Mouse (Mus musculus) 416B (cell line): ENCODE data around the gene Sh3rf3.

ENCODE experiments used
- DNase-seq: peaks from one replicate; pipeline ENCODE4 v3.0.0; 2011; ENCODE audit warnings: low read depth

The Sh3rf3 gene

DNA sequence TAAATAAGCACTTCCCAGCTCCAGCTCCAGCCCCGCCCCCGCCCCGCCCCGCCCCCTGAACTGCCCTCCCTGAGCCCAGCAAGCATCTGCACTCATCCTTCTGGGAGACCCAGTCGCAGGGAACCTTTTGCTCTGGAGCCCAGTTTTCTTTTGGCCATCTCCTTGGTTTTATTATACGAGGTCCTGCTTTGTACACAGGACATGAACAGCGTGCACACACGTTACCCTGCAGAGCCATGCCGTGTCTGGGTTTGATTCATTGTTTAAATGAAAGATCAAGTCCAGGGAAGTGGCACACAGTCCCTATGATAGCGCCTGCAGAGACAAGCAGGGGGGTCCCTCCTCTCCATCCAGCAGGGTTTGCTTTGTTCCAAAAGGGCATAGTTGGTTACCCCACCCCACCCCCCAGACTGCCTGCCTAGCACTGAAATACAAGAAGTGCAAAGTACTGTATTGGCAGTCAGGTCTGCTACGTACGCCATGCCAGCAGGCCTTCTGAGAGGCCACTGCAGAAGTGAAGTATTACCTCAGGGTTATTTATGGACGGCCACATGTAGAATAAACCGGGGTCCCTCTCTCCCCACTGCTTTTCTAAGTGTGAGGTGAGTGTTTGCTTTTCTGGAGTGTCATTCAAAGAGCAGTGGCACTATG, 41.5 kb downstream of the Sh3rf3 start:
- DNase-seq, result no peak

DNA sequence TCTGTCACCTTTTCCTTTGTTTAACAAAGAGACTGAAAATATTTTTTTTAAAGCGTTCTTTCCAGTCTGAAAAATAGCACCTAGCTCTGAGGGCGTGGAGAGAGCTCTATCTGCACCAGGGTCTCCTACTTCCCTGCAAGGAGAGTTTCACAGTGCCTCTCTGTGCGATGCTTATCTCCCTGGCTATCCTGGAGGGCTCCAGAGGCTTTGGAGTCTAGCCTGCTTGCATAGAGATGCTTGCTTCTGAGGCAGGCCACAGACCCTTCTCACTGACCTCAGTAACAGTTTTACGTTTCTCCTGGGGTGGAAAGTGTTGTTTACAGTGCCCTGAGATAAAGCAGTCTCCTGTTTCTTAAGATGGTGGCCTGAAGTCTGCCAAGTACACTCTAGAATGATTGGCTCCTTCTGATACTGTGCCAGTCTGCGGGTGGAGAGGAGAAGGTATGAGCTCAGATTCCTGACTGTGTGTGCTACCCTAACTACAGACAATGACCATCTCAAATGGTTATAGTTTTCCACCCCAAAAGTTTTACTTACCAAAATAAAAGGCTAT, 42.1 kb downstream of the Sh3rf3 start:
- DNase-seq, result no peak

GRCm38 (mm10) chr10:58855814-58856213, 42.7 kb downstream of the Sh3rf3 start:
- no peak for DNase-seq

GRCm38 (mm10) chr10:58856742-58857141, 43.6 kb downstream of the Sh3rf3 start:
- DNase-seq, result no peak

DNA sequence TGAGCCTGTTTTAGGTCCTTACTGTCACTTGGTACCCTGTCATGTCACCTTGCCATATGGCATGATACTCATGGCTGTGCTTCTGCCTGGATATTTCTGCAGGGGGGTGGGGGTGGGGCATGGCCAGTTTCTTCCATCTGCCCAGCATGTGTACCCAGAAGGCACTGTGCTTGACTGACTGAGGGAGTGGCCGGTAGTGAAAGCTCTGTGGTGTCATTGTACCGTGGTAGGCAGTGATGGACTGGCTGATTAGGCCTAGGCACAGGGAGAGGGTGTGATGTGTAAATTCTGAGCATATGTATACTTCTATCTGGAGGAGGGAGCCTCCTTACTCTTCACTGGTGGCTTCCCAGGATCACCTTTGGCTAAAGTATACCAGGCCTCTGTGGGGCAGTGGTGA, 51.6 kb downstream of the Sh3rf3 start:
- no peak for DNase-seq

GRCm38 (mm10) chr10:58867536-58867935, 54.4 kb downstream of the Sh3rf3 start:
- no peak for DNase-seq

- no peak for DNase-seq
Observed at GRCm38 (mm10) chr10:58869836-58870235, 56.7 kb downstream of the Sh3rf3 start.

DNA sequence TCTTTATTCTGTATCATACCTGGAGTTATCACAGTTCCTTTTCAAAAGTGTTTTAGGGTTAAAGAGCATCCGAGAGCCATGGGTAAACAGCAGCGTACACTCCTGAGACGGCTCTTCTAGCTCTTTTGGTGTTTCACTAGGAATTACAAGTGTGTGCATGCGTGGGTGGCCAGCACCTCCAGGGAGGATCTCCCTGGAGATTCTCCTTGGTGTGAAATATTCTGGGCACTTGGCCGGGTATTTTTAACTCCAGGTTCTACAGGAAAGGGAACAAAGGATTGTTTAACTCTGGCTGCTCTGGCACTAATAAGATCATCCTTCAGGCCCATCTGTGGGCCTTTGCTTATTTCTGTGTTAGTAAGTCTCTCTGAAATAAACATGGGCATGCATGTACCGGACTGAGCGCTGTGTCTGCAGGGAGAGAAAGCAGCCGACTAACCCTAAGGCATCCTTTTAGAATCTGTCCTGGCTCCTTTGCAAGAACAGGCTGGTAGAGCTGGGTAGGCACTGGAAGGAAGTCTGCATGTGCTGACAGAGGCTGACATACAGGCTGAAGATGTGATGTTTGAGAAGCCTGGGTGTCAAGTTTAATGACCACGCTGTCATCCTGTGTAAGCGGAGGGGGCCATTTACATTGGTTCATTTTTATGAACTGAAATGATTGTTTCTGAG, 58.1 kb downstream of the Sh3rf3 start:
- no peak for DNase-seq

GRCm38 (mm10) chr10:58871821-58872577, 58.8 kb downstream of the Sh3rf3 start:
- DNase-seq, result no peak

DNA sequence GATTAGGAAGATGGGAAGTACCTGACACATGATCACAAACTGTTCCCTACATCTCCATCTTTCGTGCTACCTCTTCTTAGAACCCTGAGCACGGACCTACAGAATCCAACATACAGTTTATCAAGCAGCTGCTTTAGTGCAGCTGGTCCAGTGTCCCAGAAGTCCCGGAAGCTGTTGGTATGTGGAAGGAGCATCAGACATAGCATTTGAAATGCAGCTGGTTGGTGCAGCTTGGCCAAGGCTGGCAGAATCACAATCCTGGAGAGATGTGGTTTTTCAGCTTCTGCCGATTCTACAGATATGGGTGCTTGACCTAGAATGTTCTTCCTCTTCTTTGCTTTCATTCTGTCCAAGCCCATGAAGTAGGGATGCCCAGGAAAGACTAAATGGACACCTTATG, 64.7 kb downstream of the Sh3rf3 start:
- no peak for DNase-seq

GRCm38 (mm10) chr10:58878636-58879035, 65.5 kb downstream of the Sh3rf3 start:
- DNase-seq, result no peak

DNA sequence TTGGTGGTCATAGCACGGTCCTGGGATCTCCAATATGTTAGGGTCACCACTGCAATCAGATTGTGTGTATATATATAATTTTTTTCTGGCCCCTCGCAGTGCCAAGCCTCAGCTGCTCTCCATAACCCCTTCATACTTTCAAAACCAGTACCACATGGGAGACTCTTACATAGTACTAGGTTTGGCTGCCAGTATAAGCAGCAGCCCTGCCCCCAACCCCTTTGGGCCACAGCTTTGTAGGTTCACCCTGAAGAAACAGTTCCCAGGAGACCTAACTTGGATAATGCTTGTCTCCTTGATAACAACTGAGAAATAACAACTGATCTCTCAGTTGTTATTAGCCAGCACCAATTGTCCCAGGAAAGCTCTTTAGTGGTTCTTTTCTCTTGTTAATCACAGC, 69.6 kb downstream of the Sh3rf3 start:
- no peak for DNase-seq

DNA sequence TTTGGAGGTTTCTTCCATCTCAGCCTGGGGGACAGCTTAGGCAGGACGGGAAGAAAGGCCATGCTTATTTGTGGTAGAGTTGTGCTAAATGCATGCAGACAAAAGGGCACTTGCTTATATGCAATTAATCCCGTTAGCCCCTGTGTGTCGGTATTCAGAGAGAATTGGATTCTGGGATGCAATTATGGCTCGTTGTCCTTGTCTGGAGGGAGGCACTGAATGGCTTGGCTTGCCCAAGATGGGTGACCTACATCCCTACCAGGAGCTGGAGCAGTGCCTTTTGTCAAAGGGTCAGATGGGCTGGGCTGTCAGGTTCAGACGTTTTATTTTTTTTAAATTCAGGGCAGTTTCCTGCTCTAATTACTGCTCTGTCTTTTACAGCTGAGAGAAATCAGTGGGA, 72.2 kb downstream of the Sh3rf3 start:
- no peak for DNase-seq

DNA sequence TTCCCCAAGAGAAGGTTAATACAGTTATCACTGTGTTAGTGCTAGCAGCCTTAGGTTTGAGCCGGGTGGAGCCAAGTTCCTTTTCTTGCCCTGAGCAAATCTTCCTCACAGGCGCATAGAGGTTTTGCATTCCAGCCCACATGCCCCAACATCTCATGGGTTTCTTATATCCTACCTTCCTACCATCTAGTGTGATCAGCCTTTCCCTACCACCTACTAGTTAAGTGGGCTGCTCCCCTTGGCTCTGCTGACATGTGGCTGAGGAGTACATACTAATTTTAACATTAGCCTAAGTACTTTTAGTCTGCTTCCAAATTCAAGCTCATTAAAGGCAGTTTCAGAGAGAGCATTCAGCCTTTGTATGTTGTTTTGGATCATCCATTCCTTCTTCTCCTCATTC, 72.7 kb downstream of the Sh3rf3 start:
- DNase-seq, result no peak

- DNase-seq, result no peak
Observed at GRCm38 (mm10) chr10:58890671-58891439, 77.7 kb downstream of the Sh3rf3 start.

DNA sequence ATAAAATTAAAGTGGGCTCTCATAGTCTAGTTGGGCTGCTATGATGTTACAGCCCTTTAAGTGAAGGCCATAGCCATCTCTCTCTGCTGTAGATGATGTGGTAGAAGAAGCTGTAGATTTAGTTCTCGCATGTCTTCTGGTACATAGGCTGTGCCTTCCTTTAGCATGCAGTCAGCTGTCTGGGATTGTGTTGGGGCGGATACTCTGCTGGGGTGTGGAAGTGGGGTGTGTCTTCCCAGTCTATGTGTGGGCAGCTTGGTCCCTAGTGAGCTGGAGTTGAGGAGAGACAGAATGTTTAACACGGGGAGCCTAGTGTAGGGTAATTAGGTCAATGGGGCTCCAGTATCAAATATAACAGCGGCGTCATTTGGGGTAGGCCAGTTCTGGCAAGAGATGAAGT, 82.3 kb downstream of the Sh3rf3 start:
- no peak for DNase-seq

- DNase-seq, result no peak
Observed at GRCm38 (mm10) chr10:58897009-58897543, 83.9 kb downstream of the Sh3rf3 start.

- DNase-seq, result no peak
Observed at GRCm38 (mm10) chr10:58905253-58905652, 92.1 kb downstream of the Sh3rf3 start.

DNA sequence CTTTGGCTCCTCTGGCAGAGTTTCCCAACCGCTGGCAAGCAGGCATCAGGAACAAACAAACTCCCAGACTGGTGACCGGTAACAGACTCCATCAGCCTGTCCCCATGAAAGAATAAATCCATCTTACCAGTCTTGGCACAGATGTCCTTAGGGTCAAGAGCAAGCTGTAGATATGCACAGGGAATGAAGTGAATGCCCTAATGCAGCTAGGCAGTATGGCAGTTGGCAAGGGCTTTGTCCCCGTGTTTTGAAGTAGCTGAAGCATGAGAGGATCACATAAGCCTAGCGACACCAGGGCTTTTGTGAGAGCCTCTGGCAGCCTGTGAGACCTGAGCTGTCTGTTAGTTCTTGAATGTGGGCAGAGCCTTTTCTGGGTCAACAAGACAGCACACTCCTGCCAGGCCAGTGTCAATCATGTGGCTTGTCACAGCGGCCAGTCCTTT, 93.9 kb downstream of the Sh3rf3 start:
- no peak for DNase-seq

DNA sequence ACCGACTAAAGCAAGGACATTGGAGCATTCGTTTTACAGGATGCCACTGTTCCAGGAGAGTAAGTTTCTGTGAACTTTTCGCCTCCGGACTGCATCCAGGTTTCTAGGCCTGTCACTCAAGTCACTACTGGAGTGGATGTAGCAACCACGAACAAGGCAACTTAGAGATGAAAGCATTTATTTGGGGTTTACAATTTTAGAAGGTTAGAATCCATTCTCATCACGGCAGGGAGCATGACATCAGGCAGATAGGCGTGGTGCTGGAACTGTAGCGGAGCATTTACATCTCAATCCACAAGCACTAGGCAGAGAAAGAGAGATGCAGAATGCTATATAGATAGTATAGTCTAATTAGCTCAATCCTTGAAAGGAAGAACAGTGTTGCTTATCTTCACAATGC, 95.3 kb downstream of the Sh3rf3 start:
- no peak for DNase-seq

DNA sequence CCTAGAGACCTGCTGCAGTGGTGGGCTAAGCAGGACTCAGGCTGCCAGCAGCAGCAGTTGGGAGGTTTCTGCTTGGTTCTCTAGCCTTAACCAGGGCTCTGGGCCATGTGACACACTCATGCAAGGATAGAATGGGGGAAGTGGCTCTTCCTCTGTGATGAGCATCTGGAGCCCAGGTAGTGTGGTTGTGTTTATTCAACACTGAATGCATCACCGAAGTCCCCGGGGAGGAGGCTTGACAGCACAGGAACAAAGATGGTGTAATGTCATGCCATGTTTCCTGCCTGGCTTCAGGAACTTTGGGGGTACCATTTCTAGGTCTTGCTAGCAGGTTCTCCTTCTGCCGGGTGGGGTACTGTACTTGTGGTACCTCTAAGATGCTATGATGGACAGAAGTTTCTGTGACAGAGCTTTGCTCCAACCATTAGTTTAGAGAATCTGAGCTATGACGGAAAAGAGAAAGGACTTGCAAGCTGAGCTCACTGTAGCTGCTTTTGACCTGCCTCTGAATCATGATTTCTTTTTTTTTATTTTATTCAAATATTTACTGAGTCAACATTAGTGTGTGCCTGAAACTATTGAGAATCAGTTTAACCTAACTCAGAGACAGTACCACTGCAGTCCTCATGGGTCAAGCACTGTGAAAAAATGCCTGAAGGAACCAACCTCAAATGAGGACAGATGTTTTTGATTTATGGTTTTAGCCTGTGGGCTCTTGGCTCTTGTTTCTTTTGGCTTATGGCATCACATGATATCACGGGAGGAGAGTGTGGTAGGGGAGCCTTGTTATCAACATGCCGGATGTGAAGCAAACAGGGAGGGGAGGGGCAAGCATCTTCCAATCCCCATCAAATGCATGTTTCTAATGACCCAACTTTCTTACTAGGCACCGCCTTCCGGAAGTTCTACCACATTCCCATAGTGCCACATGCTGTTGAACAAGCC, 102.4 kb downstream of the Sh3rf3 start:
- no peak for DNase-seq
